Mouse (Mus musculus): ENCODE measurements at regions not wholly inside any gene's neighbourhood (a gene's known extent, or its start where the extent isn't known, plus 50 kb on each side); places are given as distances from the start of the nearest gene placed in this dataset.

DNA sequence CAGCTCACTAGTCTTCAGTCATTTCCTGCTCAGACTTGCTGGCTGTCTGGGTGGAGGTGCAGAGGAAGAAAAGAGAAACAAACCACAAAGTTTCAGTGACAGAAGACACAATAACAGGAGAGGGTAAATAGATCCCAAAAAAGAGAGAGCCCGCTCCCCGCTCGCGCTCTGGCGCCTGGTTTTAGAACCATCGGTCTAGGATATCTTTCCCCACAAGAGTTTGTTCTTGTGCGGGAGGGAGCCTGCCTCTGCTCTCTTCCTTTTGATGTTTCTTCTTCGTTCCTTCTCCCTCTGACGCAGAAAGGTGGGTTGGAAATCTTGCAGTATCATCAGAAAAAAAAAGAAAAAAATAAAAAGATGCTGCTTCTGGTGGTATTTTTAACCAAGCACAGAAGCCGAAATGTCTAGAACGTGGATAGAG lies 71.3 kb upstream of the Zfp217 start:
- TF ChIP-seq CTCF (IDR thresholded peaks at IDR 0.05; ENCODE audit: insufficient read depth, low read length), result no peak
- TF ChIP-seq POLR2A (IDR thresholded peaks at IDR 0.05; ENCODE audit: borderline replicate concordance, extremely low read depth, low read depth, low read length), result no peak
